Mouse (Mus musculus) lung, postnatal 4 days (tissue): ENCODE data around the gene Add2.
A peak's percentile ranks its signal among the peaks of the same experiment; 100 is the strongest.

Experiments
- DNase-seq, 2 experiments: peaks; one replicate each; pipeline ENCODE4 v3.0.0; 2021

The Add2 gene

DNA sequence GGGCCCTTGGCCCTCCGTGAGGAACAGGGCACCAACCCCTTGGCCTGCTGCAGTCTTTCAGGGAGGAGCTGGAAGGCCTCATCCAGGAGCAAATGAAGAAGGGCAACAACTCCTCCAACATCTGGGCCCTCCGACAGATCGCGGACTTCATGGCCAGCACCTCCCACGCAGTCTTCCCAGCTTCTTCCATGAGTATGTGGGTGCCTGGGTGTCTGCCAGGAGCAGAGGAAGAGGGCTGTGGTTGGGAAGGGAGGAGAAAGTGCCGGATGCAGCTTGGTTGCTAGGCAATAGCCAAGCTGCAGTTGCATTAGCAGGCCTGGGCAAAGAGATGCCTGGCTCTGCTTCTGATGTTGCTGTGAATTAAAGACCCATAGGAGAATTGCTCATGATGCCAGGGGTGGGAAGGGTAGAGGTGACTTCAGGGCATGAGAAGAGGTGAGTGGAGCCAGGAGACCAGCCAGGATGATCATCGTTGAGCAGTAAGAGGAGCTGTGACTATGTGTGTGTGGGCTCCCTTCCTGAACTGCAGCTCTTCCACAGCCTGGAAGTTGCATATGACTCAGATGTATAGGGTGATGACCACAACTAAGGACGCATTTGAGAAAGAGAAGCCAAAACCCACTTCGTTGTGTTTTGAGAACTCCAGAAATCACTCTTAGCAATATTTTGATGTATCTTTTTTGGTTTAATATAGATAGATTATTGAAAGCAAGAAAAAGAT lies 58.5 kb downstream of the Add2 start:
- DNase-seq = peak; percentile 40 to 51

- no peak for DNase-seq
Measured at GRCm38 (mm10) chr6:86087813-86088212, 59.3 kb downstream of the Add2 start.

- DNase-seq = no peak
Measured at GRCm38 (mm10) chr6:86094202-86094838, 65.8 kb downstream of the Add2 start.

- DNase-seq = no peak
Measured at GRCm38 (mm10) chr6:86095518-86095917, 67.0 kb downstream of the Add2 start.

GRCm38 (mm10) chr6:86096733-86097132 lies 68.3 kb downstream of the Add2 start:
- no peak for DNase-seq

DNA sequence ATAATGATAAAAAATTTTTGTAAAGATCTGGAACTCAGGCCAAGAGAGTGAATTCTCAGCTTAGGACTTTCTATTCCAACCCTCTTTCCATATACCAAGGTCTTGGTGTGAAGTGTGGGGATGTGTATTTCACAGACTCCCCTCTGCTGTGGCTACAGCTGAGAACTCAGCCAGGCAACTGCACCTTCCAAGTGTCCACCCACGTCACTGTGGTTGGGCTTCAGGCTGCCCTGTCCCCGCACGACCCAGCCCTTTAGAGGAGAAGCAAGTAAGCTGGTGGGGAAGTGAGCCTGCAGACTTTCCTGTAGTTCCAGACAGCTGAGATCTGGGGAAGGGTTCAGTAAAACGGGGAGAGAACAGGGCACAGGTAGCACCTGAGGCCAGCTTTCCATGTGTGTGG lies 68.7 kb downstream of the Add2 start:
- DNase-seq = no peak

DNA sequence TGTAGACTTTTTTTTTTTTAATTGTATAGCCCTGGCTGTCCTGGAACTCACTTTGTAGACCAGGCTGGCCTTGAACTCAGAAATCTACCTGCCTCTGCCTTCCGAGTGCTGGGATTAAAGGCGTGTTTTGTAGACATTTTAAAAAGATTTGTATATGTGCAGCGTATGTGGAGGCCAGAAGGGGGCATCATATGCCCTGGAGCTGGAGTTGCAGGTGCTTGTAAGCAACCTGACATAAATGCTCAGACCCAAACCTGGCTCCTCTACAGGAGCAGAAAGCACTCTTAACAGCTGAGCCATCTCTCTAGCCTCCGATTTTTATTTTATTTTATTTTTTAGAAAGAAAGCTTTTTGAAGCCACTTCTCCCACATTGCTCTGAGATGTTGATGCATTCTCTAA lies 70.5 kb downstream of the Add2 start:
- DNase-seq = no peak

DNA sequence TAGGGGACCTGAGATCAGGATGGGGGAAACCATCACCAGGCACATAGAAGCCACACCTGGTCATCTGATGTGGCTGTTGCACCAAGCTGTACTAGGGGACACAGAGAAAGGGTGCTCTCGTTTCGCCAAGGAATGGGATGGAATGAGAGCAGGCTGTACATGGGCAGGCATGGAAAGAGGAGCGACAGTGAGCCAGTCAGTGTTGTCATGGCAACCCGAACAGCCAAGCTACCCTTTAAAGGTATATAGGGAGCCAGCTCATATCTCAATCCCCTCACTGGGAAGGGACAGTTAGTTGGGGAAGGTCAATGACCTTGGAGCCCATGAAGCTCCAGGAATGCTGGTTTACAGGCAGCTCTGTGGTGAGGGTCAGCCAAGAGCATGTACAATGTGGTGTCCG lies 73.0 kb downstream of the Add2 start:
- no peak for DNase-seq

DNA sequence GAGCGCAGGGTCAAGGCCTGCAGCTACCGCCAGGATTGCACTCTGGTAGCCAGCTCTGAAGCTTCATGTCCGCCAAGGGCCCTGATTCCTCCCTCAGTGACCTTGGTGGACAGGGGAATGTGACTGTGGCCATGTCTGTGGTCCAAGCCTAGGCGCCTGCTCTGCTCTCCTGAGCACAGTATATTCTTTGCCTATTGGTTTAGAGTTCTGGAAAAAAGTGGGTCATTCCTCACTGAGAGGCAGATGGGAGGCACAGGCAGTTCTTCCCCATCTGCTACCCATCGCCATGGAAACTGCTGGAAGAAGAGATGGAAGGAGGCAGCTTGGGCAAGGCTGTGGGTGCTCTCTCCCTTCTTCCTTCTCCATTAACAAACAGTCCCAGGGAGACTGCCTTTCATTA lies 74.4 kb downstream of the Add2 start:
- no peak for DNase-seq

DNA sequence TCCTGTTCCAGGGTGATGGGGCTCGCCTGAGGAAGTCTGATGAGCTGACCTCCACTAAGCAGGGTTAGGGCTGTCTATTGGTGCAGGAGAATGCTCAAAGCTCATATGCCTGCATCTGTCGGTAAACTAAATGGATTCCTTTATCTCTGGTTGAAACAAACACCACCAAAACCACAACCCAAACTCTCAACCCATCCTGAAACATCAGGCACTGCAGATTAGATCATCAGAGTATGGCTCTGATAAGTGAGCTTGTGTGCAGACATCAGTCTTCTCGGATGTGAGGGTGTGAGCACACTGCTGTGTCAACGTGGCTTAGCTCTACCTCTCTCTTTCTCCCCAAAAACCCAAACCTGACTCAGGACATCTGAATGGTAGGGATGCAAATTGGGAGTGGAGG lies 75.1 kb downstream of the Add2 start:
- no peak for DNase-seq

- DNase-seq = no peak
Measured at GRCm38 (mm10) chr6:86104719-86105118, 76.2 kb downstream of the Add2 start.

- DNase-seq = no peak
Measured at GRCm38 (mm10) chr6:86106045-86106444, 77.6 kb downstream of the Add2 start.

GRCm38 (mm10) chr6:86107101-86107500 lies 78.6 kb downstream of the Add2 start:
- no peak for DNase-seq

DNA sequence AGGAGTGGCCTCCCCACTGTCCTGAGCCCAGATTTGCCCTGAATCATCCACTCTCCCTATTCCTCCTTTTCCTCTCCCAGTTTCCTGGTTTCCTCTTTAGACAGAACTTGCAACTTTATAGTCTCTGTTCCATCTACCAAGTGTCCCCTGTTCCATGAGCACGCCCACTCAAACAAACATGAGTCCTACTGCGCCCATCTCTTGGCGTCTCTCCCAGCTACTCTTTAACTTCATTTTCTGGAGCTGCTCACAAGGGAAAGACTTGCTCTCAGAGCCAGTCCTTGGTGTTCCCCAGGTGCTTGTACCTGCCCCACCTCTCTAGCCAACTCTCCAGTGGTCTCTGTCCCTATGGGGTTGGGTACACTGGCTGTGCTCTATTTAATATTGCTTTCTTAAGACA lies 87.4 kb downstream of the Add2 start:
- DNase-seq = no peak

GRCm38 (mm10) chr6:86123057-86123456 lies 94.6 kb downstream of the Add2 start:
- DNase-seq = no peak

GRCm38 (mm10) chr6:86125761-86126160 lies 97.3 kb downstream of the Add2 start:
- no peak for DNase-seq

GRCm38 (mm10) chr6:86126953-86127581 lies 98.6 kb downstream of the Add2 start:
- DNase-seq = peak; percentile 50 to 59

DNA sequence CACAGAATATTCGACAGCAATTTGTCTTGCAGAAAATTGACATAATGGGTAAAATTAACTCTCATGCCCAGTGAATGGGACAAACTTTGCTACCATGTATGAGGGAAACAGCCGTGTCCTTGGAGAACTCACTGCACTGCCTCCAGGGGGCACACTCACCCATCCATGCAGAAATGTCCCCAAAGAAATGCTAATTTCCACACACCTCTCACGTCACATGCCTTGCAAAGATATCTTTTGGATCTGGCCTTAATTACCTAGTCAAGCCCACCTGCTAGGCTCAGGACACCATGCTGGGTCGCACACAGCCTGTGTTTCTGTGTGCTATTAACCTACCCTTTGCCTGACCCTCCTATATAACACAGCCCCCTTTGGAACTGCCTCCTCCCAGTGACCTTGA lies 100.0 kb downstream of the Add2 start:
- peak in 1 of 2 experiments; percentile 18 for DNase-seq

DNA sequence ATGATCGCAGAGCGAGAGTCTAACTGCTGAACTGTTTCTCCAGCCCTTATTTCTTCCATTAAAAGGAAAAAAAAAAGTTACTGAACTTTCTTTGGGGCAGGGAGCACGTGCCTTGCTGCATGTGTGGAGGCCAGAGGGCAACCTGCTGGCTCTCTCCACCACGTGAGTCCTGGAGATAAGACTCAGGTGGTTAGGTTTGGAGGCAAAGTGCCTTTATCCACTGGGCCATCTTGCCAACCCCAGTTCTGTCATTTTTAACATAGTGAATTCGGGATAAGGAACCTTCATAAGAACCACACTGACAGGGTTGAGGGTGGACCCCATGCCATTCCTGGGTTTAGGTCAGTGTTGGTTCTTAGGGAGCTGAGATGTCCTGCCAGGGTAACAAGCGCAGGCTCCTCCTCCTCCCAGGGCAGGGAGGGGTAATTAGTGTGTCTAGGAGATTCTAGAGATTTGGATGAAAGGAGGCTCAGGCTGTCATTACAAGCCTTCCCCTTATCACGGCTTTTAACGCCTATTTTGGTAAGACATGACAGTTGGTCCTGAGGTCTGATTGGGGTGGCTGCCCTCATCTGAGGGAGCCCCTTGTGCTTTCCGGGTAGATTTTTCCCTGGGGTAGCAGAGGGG lies 101.5 kb downstream of the Add2 start:
- no peak for DNase-seq

GRCm38 (mm10) chr6:86133882-86134281 lies 105.4 kb downstream of the Add2 start:
- DNase-seq = no peak

GRCm38 (mm10) chr6:86136206-86136605 lies 107.7 kb downstream of the Add2 start:
- no peak for DNase-seq

GRCm38 (mm10) chr6:86141284-86141683 lies 112.8 kb downstream of the Add2 start:
- DNase-seq = no peak

DNA sequence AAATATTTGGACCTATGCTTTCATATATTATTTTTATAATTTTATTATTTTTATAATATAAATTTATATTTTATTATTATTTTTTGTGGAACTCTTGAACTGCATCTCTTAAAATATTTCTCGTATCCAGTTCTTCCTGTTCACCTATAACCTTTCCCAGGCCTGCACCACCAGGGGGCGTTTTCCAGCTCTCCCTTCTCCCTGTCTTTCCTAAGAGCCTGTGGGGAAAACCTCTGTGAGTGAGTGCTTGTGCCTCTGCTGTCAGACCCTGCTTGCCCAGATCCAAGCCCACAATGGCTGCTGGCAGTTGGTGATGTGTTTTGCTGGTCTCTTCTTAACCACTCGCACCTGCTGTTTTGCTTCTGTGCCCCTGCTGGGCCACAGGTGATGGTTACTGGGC lies 113.3 kb downstream of the Add2 start:
- DNase-seq = peak; percentile 64 to 79

- no peak for DNase-seq
Measured at GRCm38 (mm10) chr6:86144986-86145385, 116.5 kb downstream of the Add2 start.
